Mouse (Mus musculus) liver, adult (tissue): ENCODE measurements around the gene Abcb6.

Experiments used
- GATA4 ChIP-seq: IDR thresholded peaks from 2 replicates; pipeline ENCODE4 v1.6.1; 2014; ENCODE audit warnings: mild to moderate bottlenecking, low read length; ENCODE audit not compliant: insufficient replicate concordance

Abcb6 gene

GRCm38 (mm10) chr1:75180105-75180590 is at the start of gene Abcb6:
TSS of gene Abcb6 (minus strand) at chr1:75180392.
- TF ChIP-seq GATA4: no peak

- no peak for TF ChIP-seq GATA4
Measured at GRCm38 (mm10) chr1:75229158-75229557, 49.0 kb upstream of the Abcb6 start.

- no peak for TF ChIP-seq GATA4
Measured at GRCm38 (mm10) chr1:75227653-75228052, 47.5 kb upstream of the Abcb6 start.

- TF ChIP-seq GATA4: no peak
Measured at GRCm38 (mm10) chr1:75226138-75226537, 45.9 kb upstream of the Abcb6 start.

GRCm38 (mm10) chr1:75225473-75225872 is 45.3 kb upstream of the Abcb6 start:
- no peak for TF ChIP-seq GATA4

GRCm38 (mm10) chr1:75223532-75223931 is 43.3 kb upstream of the Abcb6 start:
- no peak for TF ChIP-seq GATA4

GRCm38 (mm10) chr1:75222926-75223325 is 42.7 kb upstream of the Abcb6 start:
- no peak for TF ChIP-seq GATA4

- TF ChIP-seq GATA4: no peak
Measured at GRCm38 (mm10) chr1:75221538-75221937, 41.3 kb upstream of the Abcb6 start.

GRCm38 (mm10) chr1:75219531-75219930 is 39.3 kb upstream of the Abcb6 start, which contains the start of gene Tuba4a:
TSS of gene Tuba4a (minus strand) at chr1:75219865.
- TF ChIP-seq GATA4: no peak

- no peak for TF ChIP-seq GATA4
Measured at GRCm38 (mm10) chr1:75219078-75219477, 38.9 kb upstream of the Abcb6 start.

GRCm38 (mm10) chr1:75218227-75219001 is 38.2 kb upstream of the Abcb6 start:
- no peak for TF ChIP-seq GATA4

- no peak for TF ChIP-seq GATA4
Measured at GRCm38 (mm10) chr1:75217893-75218226, 37.7 kb upstream of the Abcb6 start.

GRCm38 (mm10) chr1:75216797-75217585 is 36.8 kb upstream of the Abcb6 start:
- peak; percentile 100 for TF ChIP-seq GATA4

- no peak for TF ChIP-seq GATA4
Measured at GRCm38 (mm10) chr1:75215785-75216184, 35.6 kb upstream of the Abcb6 start.

GRCm38 (mm10) chr1:75214886-75215285 is 34.7 kb upstream of the Abcb6 start:
- no peak for TF ChIP-seq GATA4

GRCm38 (mm10) chr1:75214442-75214841 is 34.2 kb upstream of the Abcb6 start:
- TF ChIP-seq GATA4: no peak
